Mouse (Mus musculus) cerebellum, adult 2 months (tissue): ENCODE measurements around the gene Zfp385c.

Experiments used
- CTCF ChIP-seq: fragments of 200-500 bp; IDR thresholded peaks from 2 replicates; pipeline ENCODE4 v1.5.1; 2011; ENCODE audit warnings: low read depth, mild to moderate bottlenecking, control low read depth, low read length, moderate library complexity, borderline replicate concordance; ENCODE audit not compliant: insufficient read depth
- POLR2A ChIP-seq: fragments of 200-500 bp; IDR thresholded peaks from 2 replicates; pipeline ENCODE4 v1.6.1; 2011; ENCODE audit warnings: low read length, control low read depth, borderline replicate concordance; ENCODE audit not compliant: insufficient read depth

- TF ChIP-seq CTCF (no peak), POLR2A (no peak)
Observed at GRCm38 (mm10) chr11:100705095-100705747, 13.0 kb upstream of the Zfp385c start.
